Mouse (Mus musculus): Measurements from ENCODE around the gene Sardh.
A peak's percentile ranks its signal among the peaks of the same experiment; 100 is the strongest.

The Sardh gene

DNA sequence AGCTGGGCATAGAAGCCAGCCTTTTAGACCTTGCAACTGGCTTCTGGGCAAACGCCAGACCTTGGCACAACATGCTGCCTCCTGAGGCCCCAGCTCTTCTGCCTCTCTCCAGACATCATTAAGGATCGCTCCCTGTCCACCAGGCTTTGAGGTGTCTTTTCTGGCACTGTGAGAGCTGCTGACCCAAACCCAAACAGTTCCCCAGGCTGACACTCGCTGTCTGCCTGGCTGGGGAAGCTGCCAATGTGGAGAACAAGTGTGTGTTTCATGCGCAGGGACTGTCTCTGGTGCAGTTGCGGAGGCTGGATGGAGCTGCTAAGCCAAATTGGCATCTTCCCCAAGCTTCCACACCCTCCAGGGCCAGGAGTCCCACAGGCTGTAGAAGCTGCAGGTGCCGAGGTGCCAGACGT lies 25.1 kb downstream of the Sardh start:
- no peak for DNase-seq

- DNase-seq: no peak
Observed at GRCm38 (mm10) chr2:27218569-27218968, 29.6 kb downstream of the Sardh start.

DNA sequence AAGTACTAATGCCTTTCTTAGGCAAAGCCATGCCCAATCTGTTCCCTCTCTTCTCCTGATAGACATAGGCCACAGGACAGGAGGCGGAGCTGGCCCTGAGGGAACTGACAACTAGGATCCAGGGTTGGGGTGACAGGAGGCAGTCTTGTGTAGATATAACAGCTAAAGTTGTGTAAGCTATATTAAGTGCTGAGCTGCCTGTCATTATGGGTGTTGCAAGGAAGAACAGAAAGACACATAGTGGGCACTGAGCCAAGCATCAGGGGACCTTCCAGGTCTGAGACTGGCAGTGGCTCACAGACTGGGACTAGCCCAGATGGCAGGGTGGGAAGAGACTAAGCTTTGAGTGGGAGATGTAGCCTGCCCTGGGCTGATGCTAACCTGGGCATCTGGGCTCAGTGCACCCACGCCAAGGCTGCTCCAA lies 30.0 kb downstream of the Sardh start:
- DNase-seq: no peak

- no peak for DNase-seq
Observed at GRCm38 (mm10) chr2:27215537-27215936, 32.6 kb downstream of the Sardh start.

DNA sequence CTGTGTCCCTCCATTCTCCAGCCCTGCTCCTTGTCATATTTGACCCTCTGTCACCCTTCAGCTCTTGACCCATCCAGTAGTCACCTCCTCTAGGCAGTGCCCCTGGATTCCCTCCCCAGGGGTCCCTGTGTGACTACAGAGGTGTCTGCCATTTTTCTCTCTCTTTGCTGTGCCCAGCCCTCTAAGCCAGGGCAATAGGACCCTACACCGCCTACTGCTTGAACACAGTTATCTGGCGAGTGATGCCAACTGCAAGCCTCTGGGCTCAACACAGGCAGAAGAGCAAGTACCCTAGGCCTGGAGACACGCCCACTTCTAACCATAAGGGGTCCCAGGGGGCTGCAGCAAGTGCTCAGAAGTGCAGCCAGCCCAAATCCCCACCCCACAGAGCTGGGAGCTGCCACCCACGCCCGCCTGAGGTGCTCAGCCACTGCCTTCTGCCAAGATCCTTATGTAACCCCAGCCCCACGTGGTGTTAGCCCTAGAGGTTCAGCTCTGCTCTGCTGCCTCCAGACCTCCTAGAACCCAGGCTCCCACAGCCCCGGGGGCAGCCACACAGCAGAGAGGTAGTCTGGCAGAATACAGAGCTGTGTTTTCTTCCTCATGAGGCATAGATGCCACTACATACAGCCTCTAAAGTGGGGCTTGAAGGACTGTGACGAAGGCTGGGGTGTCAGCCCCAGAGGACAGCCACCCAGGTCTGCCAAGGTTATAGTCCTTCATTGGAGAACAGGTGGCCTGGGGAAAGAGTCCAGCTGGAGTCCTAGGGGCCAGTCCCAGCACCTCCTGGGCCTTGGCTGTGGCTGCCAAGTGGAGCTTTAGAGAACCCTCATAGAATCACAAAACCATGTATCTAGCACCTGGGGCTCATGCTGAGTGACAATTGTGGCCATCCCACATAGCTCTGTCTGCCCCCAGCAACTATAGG lies 35.9 kb downstream of the Sardh start:
- peak; percentile 50 for DNase-seq

DNA sequence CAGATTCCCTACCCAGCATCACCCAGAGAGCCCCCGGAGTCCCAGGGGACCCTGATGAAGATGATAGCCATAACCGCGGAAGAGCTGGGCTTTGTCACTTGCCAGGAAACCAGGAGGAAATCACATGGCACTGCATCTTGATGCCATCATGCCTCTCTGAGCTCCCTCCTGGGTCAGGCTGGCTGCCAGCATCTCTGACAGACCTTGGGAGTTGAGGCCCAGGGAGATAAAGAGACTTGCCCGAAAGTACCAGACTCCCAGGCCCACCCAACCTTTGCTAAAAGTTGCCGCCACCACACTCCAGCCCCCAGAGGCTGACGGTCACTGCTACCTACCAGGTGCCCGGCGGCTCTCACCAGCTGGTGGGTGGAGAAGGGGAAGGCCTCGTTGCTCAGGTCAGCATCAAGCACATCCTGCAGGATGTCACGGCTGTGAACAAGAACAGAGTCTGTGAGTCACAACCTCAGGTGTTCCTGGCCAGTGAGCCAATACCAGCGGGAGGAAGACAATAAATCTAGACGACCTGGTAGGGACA lies 37.4 kb downstream of the Sardh start:
- no peak for DNase-seq

GRCm38 (mm10) chr2:27210255-27210654 lies 37.9 kb downstream of the Sardh start:
- peak; percentile 49 for DNase-seq

- DNase-seq: peak; percentile 57
Observed at GRCm38 (mm10) chr2:27209816-27210215, 38.3 kb downstream of the Sardh start.

- no peak for DNase-seq
Observed at GRCm38 (mm10) chr2:27209370-27209769, 38.8 kb downstream of the Sardh start.

GRCm38 (mm10) chr2:27207126-27207525 lies 41.0 kb downstream of the Sardh start:
- peak; percentile 45 for DNase-seq

DNA sequence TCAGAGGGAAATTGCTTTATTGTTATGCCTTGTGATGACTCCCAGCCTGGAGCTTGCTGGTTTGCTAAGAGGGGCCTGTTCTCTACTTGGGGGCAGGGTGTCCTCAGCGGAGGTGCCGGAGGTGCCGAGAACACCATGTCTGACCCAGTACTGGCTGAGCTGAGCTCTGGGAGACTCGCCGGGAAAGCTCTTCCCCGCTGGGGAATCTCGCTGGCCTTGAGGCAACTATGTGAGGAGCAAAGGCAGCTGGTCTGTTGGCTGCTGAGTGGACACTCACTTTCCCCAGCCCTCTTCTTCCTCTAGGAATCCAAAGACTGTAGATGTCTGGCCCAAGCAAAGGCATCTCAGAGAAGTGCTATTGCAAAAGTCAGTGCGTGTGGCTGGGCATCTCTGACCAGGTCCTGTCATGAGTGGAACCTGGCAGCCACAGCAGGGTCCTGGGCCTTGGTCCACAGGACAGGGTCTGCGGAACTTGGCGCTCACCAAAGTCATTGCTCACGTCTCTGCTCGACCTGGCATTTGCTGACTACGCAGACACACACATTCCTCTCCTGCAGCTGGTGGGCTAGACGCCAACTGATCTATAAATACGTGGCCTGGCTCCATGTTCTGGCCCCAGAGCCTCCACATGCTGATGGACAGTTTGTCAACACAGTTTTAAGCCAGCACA lies 41.9 kb downstream of the Sardh start:
- peak; percentile 58 for DNase-seq

DNA sequence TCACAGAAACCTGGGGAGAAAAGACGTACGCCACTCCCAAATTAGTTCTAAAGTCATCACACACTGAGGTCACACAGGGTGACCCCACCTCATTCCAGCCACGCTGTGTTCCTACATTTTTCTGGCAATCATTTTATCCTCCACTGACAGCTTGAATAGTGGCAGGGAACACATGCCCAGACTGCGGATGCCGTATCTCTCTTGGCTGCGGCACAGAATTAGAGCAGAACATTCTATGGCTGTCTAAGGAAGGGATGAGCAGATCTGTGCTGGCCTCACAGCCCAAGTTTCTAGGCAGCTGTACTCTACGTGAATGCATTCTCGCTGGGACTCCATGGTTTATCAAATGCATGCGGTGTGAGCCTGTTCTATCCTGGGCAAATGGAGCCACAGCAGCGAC lies 42.5 kb downstream of the Sardh start:
- DNase-seq: no peak

DNA sequence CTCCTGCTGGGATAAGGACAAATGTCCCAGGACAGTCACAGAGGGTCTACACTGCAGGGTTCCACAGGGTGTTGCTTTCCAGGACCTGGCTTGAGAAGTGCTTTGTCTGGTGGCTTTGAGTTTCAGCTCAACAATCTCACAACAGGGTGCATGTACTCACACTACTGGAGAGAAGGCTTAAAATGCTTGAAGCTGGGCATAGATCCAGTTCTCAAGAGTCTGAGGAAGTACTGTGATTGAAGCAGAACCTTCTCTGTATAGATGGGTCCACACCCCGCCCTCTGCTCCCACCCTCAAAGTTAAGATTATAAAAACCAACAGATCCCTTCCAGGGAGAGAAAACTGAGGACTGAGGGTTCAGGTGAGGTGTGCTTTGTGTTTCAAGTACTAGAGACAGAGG lies 47.6 kb downstream of the Sardh start:
- no peak for DNase-seq

DNA sequence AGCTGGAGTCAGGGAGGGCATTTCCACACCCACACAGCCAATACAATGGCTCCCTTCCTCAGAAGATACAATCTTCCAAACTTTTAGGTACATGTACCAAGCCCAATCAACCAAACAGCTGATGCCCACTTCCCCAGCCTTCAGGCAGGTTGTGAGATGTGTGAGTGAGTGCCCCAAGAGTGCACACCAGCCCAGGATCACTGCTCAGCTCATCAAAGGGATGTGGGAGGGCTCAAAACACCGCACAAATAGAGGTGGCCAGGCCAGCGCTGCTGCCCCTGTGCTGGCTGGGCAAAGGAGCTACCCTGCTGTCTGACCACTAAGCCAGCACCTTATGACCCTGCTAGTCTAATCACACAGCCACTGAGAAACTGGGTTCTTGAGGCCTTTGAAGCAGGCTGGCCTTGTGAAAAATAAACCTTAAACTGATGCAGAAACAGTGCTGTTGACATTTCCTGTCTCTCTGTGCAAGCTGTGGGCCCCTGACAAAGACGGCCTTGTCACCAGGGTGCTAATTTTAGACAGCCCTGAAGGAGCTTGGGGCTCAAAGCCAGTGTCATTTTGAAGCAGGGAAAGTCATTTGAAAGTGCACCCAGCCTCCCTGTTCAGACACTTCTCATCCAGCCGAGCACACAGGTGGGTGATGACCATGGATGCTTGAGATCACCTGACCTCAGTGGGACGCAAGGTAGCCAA lies 49.4 kb downstream of the Sardh start:
- DNase-seq: no peak

DNA sequence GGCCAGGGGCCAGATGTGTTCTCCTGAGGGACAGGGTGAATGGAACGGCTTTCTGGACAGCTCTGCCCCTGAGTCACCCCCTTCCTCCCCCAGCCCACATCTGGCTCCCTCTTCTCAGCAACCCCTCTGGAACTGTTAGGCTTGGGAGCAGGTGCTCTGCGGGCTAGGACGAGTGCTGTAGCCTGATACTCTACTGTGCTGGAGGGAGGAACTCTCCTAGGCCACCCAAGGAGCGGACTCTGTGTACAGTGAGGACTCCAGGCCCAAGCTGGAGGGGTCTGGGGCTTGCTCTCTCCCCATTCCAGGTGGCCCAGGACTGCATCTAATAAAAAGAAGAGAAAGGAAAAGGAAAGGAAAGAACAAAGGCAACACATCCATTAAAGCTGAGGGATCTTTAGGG lies 58.1 kb downstream of the Sardh start:
- DNase-seq: no peak

DNA sequence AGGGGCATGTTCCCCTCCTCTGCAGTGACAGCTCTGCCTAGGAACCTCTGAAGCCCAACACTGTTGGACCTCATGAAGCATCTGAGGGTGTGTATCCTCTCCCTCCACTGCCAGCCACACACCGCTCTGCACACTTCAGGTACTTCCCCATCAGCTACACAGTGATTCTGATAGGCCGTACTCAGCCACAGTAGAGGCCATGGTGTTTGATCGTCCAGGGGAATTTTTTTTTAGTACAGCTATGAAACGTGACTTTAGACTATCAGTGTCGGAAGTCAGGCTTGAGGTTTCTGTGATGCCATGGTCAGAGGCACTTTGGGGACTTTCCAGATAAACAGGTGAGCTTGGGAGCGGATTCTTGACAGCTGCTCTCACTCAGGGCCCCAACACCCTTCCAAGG lies 60.6 kb downstream of the Sardh start:
- no peak for DNase-seq

DNA sequence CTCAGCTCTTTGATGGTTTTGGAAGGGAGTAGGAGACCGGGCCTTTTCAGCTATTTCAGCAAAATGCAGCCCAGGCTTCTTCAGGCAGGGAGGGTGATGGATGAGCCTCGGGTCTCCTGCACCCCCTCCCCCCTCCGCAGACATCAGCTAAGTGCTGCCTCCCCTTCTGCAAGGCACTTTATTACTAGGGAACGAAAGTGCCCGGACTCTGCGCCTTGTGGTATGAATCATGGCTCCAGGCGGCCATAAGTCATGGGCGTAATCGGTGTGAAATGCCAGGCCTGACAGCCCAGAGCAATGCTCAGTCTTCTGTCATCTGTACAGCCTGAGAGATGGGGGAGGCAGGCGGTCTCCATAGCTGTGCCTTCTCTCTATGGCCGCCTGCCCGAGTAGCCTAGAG lies 64.4 kb downstream of the Sardh start:
- peak; percentile 13 for DNase-seq

GRCm38 (mm10) chr2:27181907-27182306 lies 66.2 kb downstream of the Sardh start:
- no peak for DNase-seq

DNA sequence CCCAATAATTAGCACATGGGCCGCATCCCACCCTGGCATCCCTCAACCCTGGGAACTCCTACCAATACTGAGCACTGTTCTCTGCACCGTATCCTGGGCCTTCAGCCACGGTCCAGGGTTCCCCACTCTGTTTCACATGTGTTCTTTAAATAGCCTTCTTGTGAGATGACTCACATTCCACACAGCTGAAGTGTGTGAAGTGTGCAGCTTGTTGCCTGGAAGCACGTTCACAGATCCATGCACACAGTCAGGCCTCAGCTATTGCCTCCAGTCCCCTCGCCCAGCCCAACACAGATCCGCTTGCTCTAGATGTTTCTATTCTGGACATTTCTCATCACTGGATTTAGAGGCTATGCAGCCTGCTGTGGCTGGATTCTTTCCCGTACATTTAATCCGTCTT lies 69.0 kb downstream of the Sardh start:
- no peak for DNase-seq

DNA sequence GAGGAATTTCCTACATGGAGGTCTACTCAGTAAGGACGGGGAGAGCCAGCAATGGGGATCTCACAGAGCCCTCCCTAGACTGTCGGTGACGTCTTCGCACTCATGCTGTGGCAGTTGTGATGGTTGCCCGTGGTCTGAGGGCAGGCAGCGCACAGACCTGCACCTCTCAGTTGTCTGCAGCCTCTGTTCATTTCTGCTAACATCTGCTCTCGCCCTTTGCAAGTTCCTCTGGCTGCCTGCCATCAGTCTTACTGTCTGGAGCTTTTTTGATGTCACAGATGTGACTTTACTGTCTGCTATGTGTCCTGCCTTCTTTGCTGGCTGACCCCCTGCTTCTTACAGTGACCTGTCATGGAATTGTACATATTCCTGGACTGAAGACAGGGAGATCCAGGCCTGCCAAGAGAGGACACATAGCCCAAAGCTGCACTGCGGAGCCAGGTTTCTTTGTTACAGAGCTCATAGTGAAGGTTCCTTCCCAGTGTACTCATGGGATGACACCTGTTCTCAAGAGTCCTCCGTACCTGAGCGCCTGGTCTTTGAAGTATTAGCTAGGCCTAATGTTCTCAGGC lies 72.4 kb downstream of the Sardh start:
- DNase-seq: peak; percentile 18

DNA sequence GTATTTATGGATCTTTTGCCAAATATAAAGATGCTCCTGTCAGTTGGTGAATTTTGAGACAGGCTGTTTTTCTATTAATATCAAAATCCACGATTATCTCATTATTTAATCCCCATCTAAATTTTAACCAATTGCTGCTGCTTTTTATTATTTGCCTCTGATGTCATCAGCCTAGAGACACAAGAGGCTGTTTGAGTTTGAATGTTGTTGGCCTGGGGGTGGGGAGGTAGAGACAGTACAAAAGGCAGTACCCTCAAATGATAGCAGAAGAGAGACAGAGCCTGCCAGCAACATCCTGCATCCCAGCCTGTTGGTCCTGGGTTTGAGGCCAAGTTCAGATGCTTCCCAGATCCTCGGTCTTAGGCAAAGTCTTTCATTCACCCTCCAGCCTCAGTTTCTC lies 73.9 kb downstream of the Sardh start:
- DNase-seq: no peak

- DNase-seq: no peak
Observed at GRCm38 (mm10) chr2:27166999-27167398, 81.1 kb downstream of the Sardh start.

GRCm38 (mm10) chr2:27166074-27166473 lies 82.1 kb downstream of the Sardh start:
- DNase-seq: no peak

Measured in kidney, postnatal 14 days (tissue).